Mouse (Mus musculus) adrenal gland, adult 2 months (tissue): ENCODE measurements at regions not wholly inside any gene's neighbourhood (a gene's known extent, or its start where the extent isn't known, plus 50 kb on each side); places are given as distances from the start of the nearest gene placed in this dataset.
A peak's percentile ranks its signal among the peaks of the same experiment; 100 is the strongest.

Experiments used
- DNase-seq: peaks from one replicate; pipeline ENCODE4 v3.0.0; 2021

DNA sequence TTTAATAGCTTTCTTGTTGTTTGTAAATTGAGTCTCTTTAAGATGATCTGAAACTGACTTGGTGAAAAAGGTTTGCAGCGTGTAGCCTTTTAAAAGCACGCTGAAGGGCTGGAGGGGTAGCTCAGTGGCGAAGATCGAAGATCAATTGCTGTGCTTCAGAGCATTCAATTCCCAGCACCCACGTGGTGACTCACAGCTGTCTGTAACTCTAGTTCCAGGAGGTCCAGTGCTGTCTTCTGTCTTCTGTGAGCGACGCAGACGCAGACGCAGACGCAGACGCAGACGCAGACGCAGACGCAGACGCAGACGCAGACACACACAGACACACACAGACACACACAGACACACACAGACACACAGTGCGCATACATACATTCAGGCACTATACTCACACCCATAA lies 99.1 kb upstream of the Map4k3 start:
- no peak for DNase-seq

DNA sequence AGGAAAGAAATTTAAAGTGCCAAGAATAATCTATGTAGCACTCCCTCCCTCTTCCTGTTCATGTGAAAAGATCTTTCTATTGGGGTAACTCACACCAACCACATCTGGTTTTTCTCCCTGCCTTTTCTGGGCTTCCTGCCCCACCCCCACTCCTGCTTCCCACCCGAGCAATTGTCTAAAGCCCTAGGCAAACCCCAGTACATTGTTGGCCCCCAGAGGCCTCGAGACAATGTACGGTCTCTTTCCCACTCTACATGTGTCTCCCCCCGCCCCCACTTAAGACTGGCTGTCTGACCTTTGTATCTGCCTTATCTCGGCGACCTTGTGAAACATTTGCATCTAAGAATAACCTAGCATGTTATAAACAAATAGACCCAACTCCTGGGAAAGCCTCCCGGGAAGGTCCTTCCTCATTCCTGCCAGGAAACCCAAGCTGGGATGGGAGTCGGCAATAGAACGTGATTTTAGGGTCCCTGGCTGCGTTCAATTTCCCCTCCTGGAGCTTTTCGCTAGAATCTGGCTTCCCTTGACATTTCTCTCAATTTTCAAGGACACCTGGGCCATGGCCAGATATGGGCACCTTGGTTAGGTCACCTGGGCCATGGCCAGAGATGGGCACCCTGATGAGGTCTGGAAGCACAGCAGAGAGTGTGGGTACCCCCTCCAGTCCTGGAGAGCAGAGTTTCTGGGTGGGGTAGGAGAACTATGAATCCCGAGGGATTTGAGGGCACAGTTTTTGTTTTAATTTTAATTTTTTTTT lies 97.9 kb upstream of the Map4k3 start:
- DNase-seq = peak; percentile 62

DNA sequence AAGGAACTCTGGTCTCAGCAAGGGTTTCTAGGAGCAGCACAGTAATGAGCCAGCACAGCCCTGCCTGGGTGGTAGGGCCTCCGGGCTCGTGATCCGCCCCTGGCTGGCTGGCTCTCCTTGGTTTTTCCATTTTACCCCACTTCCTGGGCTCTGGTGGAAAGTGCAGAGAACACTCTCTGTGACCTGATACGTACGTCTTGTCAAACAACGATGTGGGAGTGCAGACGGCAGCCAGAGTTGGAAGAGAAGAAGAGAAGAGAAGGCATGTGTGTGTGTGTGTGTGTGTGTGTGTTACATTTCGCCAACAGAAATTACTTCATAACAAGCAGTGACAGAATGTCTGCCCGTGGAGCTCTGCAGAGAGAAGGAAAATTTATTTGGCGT lies 97.2 kb upstream of the Map4k3 start:
- DNase-seq = peak; percentile 50

DNA sequence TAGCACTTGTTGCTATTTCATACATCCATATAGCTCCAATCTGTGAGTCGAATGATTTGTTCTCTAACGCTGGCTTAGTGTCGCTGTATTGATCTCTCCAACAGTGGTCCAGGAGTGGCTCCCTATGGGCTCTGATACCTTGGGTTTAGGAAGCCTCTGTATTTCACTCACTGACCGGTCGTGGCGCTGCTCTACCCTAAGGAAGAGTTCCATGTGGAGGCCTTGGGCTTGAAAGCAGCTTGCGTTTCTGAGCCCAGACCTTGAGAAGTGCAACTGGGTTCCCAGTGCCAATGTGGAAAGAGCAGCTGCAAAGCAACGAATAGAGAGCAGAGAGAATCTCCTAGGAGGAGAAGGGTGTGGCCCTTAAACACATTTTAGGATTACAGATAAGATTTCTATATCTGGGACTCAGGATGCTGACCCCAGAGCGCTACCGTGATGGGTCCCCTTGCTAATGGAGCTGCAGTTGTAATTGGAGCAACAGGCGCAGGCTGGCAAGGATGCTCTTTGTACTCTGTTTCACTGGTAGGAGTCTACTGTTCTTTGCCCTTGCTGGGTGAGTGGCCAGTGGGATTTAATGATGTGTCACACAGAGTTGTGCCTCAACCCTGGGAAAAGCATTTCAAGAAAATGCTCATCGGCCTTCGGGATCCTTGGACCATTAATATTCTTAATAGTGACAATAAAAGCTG lies 96.7 kb upstream of the Map4k3 start:
- peak; percentile 36 for DNase-seq

DNA sequence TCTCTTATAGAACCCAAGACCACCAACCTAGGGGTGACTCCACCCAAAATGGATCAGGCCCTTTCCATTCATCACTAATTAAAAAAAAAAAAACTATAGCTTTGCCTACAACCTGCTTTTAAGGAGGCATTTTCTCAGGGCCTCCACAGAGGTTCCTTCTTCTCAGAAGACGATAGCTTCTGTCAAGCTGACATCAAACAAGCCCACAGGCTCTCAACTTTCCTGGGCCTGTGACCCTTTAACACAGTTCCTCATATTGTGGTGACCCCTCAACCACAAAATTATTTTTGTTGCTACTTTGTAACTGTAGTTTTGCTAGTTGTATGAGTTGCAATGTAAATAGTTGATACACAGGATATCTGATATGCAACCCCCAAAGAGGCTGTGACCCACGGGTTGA lies 96.0 kb upstream of the Map4k3 start:
- no peak for DNase-seq

DNA sequence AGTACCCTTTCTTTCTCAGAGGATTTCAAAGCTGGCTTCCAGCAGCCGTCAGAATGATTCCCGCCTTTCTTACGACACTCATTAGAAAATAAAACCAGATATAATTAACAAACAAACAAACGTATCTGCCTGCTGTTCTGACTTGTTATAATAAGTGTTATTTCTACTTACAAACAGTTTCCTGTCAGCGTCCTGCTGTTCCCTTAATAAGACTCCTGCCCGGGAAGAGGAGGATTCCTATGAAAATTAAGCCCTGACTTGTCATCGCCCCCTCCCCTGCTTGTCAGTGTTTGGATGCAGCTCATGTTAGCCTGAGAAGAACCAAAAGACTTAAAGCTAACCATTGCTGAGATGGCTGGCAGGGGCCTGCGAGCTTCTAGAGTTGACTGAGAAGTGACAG lies 92.6 kb upstream of the Map4k3 start:
- DNase-seq = no peak

DNA sequence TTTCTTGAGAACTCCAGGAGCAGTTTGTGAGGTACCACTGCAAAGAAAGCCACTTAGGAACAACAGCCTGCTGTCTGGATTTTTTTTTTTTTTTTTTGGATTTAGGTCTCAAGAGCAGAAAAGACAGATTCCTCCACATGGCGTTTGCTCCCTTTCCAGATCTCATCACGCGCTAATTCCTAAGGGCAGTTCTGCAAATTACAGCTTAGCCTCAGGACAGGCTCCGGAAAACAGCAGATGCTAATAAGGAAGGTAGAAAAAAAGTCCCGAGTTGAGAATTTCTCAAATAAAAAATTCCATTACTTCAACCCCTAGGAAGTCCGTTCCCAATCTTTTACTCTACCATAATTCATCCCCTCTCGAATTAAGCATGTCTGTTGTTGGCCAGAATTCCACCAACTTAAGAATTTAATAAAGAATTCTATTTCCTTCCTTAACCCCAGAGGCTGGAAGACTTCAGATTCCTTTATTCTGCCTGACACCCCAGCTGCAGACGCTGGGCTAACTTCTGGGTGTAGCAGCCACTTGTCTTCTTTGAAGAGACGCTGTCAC lies 90.3 kb upstream of the Map4k3 start:
- DNase-seq = no peak

DNA sequence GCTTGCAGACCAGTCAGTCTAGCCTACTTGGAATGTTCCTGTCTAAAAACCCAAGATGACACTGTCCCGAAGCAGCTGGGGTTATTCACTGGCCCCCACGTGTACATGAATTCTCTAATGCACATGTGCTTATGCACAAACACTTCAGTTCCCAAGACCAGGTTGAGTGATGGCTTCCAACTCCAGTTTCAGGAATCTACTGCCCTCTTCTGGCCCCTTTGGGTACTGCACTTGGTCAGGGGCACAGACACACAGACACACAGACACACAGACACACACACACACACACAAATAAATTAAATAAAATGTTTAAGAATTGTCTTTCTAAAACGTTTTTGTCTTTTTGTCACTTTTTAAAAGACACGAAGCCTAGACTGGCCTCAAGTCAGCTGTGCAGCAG lies 87.5 kb upstream of the Map4k3 start:
- DNase-seq = no peak

DNA sequence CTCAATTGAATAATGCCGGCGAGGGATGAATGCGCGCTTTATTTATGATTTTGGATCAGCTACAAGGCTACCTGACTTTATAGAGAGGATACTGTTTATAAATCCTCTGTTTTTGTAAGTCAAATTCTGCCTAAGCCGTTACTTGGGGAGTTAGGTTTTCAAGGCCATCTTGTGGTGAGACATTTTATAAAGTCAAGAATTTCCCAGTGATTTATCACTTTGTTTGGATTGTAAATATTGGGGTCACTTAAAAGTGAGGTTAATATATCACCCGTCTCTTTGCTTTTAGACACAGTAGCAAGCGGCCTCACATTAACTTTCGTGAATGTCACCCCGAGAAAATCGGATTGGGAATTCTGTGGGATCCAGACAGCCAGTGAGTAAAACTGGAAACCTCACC lies 84.9 kb upstream of the Map4k3 start:
- no peak for DNase-seq

DNA sequence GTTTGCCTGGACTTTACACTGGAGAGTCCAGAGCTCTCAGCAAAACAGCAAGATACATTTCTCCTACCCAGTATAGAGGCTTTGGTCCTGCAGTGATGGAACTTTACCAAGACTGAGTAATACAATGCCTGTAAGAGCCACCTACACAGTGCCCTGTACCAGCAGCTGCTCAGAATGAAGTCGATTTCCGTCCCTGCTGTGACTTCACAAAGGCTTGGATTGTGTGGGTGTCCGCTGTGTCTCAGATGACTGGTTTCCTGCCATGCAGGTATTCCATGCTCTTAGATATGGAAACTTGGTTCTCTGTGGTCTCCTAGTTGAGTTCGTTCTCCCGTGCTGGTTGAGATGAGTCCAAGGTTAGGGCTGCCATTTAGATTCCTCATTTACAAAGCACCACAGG lies 81.0 kb upstream of the Map4k3 start:
- DNase-seq = no peak

DNA sequence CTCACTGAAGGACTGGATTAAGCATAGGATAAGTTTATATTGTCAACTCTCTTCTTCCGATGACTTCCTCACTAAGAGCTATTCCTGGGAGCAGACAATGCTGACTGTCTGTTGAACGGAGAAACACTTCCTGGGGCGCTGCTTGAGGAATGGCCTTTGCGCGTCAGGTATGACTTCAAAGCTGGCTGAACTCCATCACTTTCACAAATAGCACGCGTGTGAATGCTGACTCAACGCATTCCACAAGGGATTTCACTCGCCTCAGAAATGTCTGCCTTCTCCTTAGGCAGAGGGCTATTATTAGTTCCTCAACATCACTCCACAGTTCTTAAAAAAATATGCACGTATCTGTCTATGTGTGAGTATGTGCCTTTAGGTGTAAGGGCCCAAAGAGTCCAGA lies 79.8 kb upstream of the Map4k3 start:
- no peak for DNase-seq

DNA sequence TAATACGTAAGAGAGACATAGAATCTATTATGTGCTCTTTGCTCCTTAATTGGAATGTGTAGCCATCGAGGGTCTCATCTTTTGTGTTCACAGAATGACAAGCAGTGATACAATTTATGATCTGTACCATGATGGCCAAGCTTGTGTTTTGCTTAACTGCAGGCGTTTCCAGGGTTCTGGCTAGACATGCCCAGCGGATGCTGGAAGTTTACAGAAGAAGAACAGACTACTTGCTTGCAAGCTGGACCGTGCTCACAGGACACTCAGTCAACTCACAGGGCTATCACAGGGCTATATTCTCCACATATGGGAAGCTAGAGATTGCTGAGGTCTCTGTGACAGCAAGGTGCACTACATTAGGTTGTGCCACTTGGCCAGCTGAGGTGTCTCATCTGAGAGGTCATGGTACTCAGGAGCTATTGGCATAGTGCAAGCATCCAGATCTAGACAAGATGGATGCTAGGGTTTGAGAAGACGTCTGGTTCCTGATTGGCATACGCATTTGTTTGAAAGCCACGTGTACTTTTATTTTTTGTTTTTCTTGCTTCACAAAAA lies 75.2 kb upstream of the Map4k3 start:
- no peak for DNase-seq

DNA sequence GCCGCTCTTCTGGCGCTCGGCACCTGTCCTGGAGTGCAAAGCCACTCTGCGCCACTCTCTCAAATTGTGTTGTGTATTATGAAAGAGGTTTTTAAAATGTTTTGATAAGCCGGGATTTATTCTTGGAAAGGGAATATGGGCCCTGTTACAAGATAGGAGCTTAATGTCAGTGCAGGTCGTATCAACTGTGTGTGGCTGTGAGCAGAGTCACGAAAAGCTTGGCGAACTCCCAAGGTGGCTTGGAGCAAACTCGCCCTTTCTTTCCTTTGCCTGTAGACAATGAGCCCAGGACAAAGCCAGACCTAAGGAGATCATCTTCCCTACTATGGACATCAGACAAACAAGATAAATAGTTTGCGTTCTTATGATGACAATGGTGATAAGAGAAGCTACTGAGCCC lies 74.3 kb upstream of the Map4k3 start:
- DNase-seq = no peak

DNA sequence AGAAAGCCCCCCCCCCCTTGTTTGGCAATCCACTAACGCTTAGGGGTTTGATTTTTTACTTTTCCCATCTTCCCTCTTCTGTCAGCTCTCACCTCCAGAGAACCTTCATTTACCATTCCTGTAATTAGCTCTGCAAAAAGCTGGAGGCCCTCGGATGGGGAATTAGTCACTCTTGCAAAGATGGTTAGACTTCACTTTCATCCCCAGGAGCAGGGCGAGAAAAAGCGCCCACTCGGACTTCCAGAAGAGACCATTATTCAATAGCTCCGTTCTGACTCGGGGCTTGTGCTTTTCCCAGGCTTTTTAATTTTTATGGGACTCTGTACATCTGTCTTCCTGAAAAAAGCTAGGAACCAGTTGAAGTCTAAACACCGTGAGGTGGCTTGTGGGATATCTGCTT lies 73.7 kb upstream of the Map4k3 start:
- no peak for DNase-seq

DNA sequence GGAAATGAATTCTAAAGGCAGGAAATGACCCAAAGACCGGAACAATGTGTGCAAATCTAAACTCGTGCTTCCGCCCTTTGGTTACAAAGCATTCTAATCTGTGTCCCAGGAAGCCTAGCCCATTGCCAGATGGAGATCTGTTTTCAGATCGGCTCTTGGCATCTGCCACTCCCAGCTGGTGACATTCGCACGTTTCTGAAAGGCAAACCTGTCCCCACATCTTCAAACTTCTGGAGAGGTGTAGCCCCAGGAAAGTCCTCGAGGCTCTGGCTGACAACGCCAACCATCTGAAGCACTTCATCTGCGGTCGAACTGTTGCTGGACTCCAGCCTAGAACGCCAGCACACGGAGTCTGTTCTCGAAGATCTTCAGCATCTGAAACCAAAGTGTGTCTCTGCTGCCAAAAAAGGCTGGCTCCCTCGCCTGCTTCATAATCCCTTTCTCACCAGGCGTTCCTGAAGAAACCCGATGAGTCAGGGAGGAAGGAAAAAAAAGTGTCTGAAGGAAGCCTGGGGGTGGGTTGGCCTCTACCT lies 73.2 kb upstream of the Map4k3 start:
- peak; percentile 44 for DNase-seq

DNA sequence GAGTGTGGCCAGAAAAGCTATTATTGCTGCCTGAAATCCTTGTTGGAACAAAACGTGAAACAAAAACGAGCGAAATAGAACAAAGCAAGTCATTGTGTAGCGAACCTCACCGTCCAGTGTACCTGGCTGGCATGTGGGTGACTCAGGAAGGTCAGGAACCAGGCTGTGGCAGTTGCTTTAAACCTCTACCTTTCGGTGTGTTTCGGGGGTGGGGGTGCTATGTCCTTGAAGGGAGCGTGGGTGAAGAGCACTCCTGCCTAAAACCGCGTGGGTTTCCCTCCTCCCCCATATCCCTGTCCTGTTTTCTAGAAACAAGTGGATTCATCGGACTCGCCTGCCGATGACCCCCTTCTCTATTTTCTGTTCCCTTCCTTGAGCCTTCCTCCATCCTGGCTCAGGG lies 72.6 kb upstream of the Map4k3 start:
- DNase-seq = no peak

DNA sequence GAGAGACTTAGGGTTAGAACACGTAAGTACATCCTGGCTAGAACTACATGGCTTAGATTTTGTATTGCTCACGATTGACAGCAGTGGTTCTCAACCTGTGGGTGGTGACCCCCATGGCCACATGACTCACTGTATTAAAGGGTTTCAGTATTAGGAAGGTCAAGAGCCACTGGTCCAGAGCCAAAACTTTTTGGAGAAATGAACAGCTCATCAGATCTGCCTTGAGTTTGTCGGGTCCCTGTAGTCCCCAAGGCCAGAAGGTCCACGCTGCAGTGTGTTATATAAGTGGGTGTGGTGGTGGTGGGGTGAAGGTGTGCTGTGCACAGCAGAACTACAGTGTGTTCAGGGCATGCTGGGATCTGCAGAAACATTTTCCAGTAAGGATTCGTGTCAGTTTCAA lies 72.2 kb upstream of the Map4k3 start:
- peak; percentile 85 for DNase-seq

DNA sequence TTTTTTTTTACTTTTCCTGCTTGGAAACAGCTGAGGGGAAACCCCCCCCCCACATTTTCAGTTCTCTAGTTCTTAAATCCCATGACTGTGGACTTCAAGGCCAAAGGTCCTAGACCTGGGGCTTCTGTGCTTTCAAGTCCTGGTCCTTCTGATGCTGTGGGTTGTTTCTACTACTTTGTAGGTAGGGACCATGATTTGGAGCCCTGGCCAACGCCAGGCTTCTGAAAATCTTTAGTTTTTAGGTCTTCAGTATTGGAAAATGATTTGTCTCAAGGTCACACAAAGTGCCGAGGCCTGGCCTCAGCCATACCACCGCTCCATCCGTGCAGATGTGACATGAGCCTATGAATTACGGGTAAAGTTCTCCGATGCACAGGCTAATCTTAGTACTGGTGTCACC lies 70.8 kb upstream of the Map4k3 start:
- no peak for DNase-seq

DNA sequence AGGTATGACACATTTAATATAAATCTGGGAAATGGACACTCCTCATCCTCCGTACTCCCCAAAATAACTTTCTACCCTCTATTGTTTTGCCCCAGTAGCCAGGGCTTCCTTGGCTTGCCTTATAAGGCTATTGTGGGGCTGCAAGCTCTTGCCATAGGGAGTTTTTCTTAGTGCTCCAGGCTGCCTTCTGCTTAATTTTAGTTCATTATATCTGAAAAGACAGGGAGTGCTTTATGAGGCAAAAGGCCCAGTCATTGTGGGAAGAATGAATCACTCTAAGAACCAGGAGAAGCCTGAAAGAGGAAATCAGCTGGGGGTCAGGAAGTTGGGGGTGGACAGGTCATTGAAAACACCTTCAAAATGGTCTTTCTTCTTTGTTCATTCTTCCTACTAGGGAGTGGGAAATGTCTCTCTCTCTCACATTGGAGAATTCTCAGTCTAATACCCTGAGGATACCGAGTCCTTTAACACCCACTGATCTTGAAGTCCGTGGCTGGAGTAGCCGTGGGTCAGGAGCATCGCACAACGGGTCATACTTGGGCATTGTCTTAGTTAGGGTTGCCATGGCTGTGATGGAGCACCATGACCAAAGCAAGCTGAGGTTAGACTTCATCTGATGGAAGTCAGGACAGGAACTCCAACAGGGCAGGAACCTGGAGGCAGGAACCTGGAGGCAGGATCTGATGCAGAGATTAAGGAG lies 70.1 kb upstream of the Map4k3 start:
- DNase-seq = no peak

DNA sequence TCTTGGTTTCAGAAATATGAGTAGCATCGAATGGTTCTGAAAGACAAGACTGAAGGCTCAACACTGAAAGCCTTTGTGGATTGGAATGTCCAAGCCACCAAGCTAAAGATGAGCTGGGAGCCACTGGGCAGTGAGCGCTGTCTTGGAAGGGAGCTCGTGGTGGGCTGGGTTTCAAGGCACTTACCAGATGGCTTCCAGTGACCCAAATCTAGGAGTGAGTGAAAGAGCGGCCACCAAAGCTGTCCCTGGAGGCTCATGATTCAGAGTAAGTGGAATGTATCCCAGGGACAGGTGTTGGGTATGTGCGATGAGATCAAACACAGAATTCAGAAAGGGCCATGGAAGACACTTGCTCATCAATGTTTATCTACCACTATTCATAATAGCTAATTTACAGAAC lies 68.5 kb upstream of the Map4k3 start:
- DNase-seq = no peak

DNA sequence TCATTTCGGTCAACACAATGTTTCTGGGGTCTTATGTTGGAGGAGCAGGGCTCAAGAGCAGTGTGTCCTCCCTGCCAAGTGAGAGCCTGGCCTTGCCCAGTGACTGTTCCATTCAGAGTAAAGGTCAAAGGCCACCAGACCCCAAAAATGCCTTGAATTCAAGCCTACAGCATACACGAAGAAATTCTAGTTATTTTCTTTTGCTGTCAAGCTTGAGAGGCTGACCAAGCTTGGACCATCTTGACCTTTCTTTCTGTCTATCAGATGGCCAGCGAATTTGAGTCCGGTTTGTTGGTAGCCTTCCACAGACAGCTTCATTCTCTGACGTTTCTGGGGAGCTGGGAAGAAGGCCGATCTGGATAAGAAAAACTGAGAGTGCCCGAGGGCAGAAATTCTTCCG lies 68.1 kb upstream of the Map4k3 start:
- no peak for DNase-seq

DNA sequence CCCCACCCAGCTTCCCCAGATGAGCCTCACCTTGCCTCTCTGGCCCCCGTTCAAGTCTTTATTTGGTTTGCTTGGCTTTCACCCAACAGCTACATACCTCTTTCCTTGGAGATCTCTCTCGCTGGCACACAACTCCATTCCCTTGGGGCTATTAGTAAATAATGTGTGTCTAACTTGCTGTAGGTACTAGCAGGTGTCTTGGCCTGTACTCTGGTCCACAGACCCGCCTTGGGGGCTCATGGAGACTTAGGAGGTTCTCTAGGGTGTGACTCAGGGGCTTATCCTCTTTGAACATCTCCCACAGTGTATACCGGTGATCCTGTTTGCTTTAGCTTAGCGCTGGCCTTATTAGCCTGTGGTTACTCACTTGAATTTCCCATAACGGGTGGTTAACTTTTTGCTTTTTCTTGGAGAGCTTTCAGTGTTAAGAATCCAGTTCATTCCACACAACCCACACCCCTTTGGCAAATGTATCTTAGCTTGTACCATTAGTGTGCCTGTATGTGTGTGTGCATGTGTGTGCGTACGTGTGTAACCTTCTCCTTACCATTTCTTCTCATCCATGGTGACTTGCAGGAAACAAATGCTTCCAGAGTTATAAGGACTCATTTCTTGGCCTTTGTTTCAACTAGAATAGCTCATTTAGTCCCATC lies 67.3 kb upstream of the Map4k3 start:
- DNase-seq = no peak
